Mouse (Mus musculus) E14TG2a.4 (cell line): ENCODE results near the gene Sh3bp4.

Source experiments
- CTCF ChIP-seq: conservative IDR thresholded peaks from 2 replicates; pipeline ENCODE4 v1.5.1; 2014; ENCODE audit warnings: low read length
- NANOG ChIP-seq: IDR thresholded peaks from 2 replicates; pipeline ENCODE4 v1.6.1; 2014; ENCODE audit warnings: borderline replicate concordance, low read length, mixed read lengths
- POU5F1 ChIP-seq: IDR thresholded peaks from 2 replicates; pipeline ENCODE4 v1.6.1; 2014; ENCODE audit warnings: low read length, borderline replicate concordance

- TF ChIP-seq NANOG (no peak), CTCF (no peak), POU5F1 (no peak)
These were observed 701 bp downstream of the Sh3bp4 start for GRCm38 (mm10) chr1:89070871-89071361.
